Mouse (Mus musculus) adrenal gland, postnatal 4 days (tissue): Measurements from ENCODE around the gene Ccl25. TPM values are rescaled to one million over a fixed set of nuclear protein-coding genes. Genes with fewer than 3 reads are reported as not detected.

Source experiments
- total RNA-seq, 2 experiments: library from RNA; stranded (reverse); gene quantifications; 2 replicates each; pipeline ENCODE4 v1.2.3; 2021

Gene Ccl25
- total RNA-seq, 2 experiments from 2014 or later, result 22.7 to 26.9 TPM

Other genes with a start within 250 kb of the Ccl25 start
- 1 to 10 TPM; 1.0 to 2.1 TPM for gene Cd209f, start 219.4 kb upstream of the Ccl25 start, total RNA-seq
- under 1 TPM in 1 of 2 experiments, not detected in 1; 0.54 TPM for gene Cd209g, start 191.1 kb upstream of the Ccl25 start, total RNA-seq
- gene Evi5l, start 158.6 kb upstream of the Ccl25 start, total RNA-seq, result 10 to 100 TPM; 46.2 to 47.0 TPM
- gene Prr36, start 107.8 kb upstream of the Ccl25 start, total RNA-seq, result 10 to 100 TPM in 1 of 2 experiments, 1 to 10 TPM in 1; 9.6 to 10.6 TPM
- gene Lrrc8e, start 98.4 kb upstream of the Ccl25 start, total RNA-seq, result 10 to 100 TPM; 13.6 to 15.2 TPM
- 100 to 1,000 TPM; 121 to 129 TPM for gene Map2k7, start 86.5 kb upstream of the Ccl25 start, total RNA-seq
- gene Gm49320, start 86.3 kb upstream of the Ccl25 start, total RNA-seq, result 1 to 10 TPM; 4.4 to 6.0 TPM
- 10 to 100 TPM; 42.4 to 49.1 TPM for gene Tgfbr3l, start 77.0 kb upstream of the Ccl25 start, total RNA-seq
- gene Snapc2, start 72.1 kb upstream of the Ccl25 start, total RNA-seq, result 10 to 100 TPM; 35.5 to 37.3 TPM
- 10 to 100 TPM; 25.9 to 42.7 TPM for gene Ctxn1, start 65.9 kb upstream of the Ccl25 start, total RNA-seq
- gene Timm44, start 49.3 kb upstream of the Ccl25 start, total RNA-seq, result 100 to 1,000 TPM; 128 to 140 TPM
- gene Elavl1, start 203 bp downstream of the Ccl25 start, total RNA-seq, result 10 to 100 TPM; 86.6 to 95.6 TPM
- 10 to 100 TPM; 22.6 to 25.7 TPM for gene Cers4, start 167.8 kb downstream of the Ccl25 start, total RNA-seq